Mouse (Mus musculus): ENCODE measurements around the gene Trim12c.
"Not testable (repeated sequence)": the region's sequence is repeated elsewhere in the genome, so short reads cannot be mapped to it uniquely, and the experiment has no call there.

Gene Trim12c

GRCm38 (mm10) chr7:104352717-104353599, at the start of gene Trim12c:
Trim12c (minus strand) TSS chr7:104353362.
- DNase-seq (ENCODE audit: low read depth, low spot score), result peak; percentile 76

- DNase-seq (ENCODE audit: low read depth, low spot score), result no peak
These were observed 48.0 kb upstream of the Trim12c start for GRCm38 (mm10) chr7:104401140-104401539.

DNA sequence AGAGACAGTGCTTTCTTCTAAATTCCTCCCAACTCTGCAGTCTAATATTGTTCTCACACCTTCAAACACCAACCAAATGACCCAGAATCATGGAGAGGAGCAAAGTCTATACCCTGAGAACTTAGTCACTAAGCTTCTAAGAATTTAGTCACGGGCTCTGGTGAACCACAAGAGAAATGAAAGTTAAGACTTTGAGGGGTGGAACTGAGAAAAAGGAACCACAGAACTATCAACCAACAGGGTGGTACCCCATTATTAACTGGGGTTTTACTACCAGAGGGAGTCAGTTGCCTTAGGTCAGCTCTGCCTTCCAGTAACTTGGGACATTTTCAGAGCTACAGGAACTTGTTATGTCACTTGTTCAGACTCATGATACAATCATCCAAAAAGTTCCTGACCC, 47.5 kb upstream of the Trim12c start, which contains the start of gene Trim30c:
Gene Trim30c, minus strand, starts transcription at position 140 of the 400 bp plus-strand sequence.
- no peak for DNase-seq (ENCODE audit: low read depth, low spot score)

- DNase-seq (ENCODE audit: low read depth, low spot score), result no peak
These were observed 45.3 kb upstream of the Trim12c start for GRCm38 (mm10) chr7:104398492-104398891.

GRCm38 (mm10) chr7:104369736-104370414, 16.7 kb upstream of the Trim12c start, which contains the start of gene Trim30b:
Trim30b (minus strand) TSS chr7:104369884.
- DNase-seq (ENCODE audit: low read depth, low spot score), result no peak

GRCm38 (mm10) chr7:104366339-104366738, 13.2 kb upstream of the Trim12c start:
- DNase-seq (ENCODE audit: low read depth, low spot score), result no peak

GRCm38 (mm10) chr7:104353600-104353967, 422 bp upstream of the Trim12c start:
- DNase-seq (ENCODE audit: low read depth, low spot score), result no peak

DNA sequence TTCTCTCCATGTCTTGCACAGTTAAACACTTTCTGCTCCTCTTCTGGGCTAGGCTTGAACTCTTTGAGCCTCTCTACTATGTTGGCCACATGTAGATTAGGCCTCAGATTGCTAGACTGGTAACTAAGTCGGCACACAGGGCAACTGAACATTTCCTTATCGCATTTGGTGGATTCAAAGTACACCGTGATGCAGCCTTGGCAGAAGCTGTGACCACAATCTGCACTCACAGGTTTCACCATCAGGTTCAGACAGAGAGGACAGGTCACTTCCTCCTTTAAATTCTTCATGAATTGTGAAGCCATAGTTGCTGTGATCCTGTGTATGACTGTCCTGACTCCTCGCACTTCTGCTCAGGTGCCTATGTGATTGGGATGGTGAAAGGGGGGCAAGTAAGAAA, 5.1 kb downstream of the Trim12c start:
- not testable (repeated sequence) for DNase-seq (ENCODE audit: low read depth, low spot score)

- DNase-seq (ENCODE audit: low read depth, low spot score), result not testable (repeated sequence)
These were observed 12.4 kb downstream of the Trim12c start for GRCm38 (mm10) chr7:104340744-104341143.

DNA sequence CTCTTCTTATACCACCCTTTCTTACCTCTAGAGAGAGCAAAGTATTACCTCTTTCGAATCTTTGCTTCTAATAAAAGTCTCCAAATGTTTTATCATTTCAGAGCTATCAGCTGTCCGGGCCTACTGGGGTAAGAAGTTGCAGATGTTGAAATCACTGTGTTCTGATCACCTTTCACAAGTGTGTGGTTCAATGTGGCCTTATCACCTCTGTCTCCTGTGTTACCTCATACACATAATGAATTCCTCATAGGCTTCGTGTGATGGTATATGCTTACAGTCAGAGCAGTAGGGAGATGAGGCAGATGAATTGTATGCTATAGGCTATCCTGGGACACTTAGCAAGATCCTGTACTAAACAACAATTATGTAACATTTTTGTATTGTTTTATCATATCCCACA, 17.6 kb downstream of the Trim12c start:
- not testable (repeated sequence) for DNase-seq (ENCODE audit: low read depth, low spot score)

DNA sequence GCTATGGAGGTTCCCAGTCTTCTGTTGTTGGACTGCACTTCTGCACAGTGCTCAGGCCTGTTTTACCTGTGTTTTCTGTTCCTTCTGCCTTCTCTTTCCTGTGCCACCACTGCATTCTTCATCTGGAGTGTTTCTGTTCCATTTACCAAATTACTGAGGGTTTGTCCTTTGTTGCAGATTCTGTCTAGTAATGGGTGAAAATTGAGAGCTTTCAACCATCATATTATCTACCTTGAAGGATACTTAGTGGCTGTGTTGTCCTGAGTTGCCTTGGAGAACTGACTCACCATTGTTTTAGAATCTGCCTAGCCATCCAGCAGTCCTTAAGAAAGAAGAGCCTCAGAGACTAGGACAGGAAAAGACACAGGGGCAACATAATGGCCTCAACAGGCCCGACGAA, 24.0 kb downstream of the Trim12c start, which contains the start of gene Trim34b:
Gene Trim34b, plus strand, starts transcription at position 301 of the 400 bp plus-strand sequence.
- not testable (repeated sequence) for DNase-seq (ENCODE audit: low read depth, low spot score)

DNA sequence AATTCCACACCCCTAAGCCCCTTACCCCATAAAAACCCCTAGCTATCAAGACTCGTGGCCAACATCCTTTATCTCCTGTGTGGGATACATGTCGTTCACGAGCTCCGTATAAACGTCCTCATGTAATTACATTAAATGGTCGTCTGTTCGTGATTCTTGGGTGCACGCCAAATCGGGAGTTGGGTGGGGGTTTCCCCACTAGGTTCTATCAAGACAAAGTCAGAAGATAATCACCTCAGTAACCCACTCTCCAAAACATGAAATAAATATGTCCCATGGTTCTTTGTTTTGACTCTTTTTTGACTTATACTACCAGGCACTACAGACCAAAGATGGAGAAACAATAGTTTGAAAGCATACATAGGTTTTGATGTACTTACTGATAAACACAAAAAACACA, 31.1 kb downstream of the Trim12c start:
- DNase-seq (ENCODE audit: low read depth, low spot score), result no peak

DNA sequence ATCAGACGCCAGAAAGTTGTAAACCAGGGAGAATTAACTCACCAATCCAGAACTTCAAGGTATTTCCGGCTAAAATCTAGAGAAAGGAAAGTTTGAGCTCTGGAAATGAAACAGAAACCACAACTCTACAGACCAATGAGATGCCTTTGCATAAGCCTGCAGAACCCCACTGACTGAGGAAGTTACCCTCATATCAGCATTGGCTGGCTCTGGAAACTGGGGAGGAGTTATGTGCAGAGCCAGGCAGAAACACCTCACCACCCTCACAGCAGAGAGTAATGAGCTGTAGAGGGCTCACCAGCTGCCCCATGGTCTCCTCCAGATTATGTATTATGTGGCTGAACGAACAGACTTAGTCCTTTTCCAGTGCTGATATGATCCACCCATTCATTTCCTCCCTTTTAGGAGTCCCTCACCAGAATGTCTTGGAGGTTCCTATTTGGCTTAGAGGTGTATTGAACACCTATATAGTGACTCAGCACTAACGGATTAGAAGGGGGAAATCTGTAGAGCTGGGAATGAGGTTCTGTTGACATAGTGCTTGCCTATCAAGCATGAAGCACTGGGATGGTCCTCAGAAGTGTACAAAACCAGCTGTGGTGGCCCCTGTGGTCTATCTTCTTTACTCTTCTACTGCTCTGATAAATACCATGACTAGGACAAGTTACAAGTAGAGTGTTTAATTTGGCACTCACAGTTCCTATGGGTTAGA, 37.6 kb downstream of the Trim12c start, which contains the start of gene Trim12a:
Gene Trim12a, minus strand, starts transcription at position 98 of the 712 bp plus-strand sequence.
- DNase-seq (ENCODE audit: low read depth, low spot score), result not testable (repeated sequence)

GRCm38 (mm10) chr7:104314796-104315353, 38.3 kb downstream of the Trim12c start:
- no peak for DNase-seq (ENCODE audit: low read depth, low spot score)

DNA sequence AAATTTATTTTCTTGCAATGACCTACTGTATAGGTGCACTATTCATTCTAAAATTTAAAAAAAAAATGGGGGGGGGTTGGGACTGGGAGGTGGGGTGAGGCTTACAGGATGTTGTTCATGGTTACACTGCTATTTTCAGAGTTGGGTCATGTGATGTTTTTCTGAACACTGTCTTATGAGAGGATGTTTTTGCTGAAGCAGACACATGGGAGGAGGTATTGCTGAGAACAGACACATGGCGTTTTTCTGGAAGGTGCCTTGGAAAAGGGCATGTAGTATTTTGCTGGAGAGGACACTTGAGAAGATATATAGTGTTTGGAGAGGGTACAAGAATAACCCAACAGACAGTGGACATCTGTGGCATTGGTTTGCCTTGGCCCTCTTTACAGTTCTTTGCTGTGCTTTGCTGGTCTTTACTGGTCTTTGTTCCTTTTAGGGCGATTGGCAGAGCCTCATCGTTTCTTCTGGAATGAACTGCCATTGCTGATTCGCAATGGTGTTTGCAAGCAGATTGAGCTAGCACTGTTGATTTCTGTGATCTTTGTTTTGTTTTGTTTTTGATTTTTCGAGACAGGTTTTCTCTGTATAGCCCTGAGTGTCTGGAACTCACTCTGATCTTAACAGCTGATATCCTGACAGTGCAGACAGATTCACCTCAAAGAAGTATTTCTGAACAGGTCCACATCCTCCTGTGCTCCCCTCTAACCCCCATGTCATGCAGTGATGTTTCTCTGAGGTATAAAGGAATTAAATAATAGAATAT, 61.3 kb downstream of the Trim12c start:
- no peak for DNase-seq (ENCODE audit: low read depth, low spot score)

DNA sequence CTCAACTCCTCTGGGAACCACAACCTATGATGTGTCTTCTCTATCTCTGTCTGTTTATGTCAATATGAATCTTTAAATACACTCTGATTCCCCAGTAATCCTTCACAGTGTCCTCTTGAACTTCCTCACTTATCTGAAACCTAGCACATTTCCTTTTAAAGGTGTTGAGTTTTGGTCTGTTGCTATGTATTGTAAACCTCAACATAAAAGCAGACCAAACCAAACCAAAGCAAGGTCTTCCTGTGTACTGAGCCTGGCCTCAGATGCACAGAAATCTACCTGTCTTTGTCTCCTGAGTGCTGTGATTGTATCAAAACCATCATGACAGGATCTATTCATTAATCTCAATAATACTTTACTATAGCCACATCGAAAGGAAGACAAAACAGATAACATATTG, 62.5 kb downstream of the Trim12c start:
- DNase-seq (ENCODE audit: low read depth, low spot score), result no peak

All from forelimb bud, embryonic 11.5 days (tissue).